Mouse (Mus musculus) hindbrain, embryonic 10.5 days (tissue): ENCODE measurements around the gene Ccl2. TPM values are rescaled to one million over a fixed set of nuclear protein-coding genes. Genes with fewer than 3 reads are reported as not detected.

Experiments used
- DNase-seq: peaks from one replicate; pipeline ENCODE4 v3.0.0-alpha.2; 2017; ENCODE audit warnings: low spot score
- H3K27ac ChIP-seq: fragments of 300-500 bp; sonication (generic); 2 replicates; pipeline ENCODE4 v1.5.1; 2016; ENCODE audit warnings: mild to moderate bottlenecking, moderate library complexity
- H3K27me3 ChIP-seq: fragments of 300-500 bp; sonication (generic); 2 replicates; pipeline ENCODE4 v1.6.1; 2016; ENCODE audit warnings: mild to moderate bottlenecking; ENCODE audit not compliant: poor library complexity, insufficient read depth, severe bottlenecking
- H3K36me3 ChIP-seq: fragments of 300-500 bp; sonication (generic); 2 replicates; pipeline ENCODE4 v1.6.1; 2016; ENCODE audit warnings: mild to moderate bottlenecking, moderate library complexity
- H3K4me1 ChIP-seq: fragments of 300-500 bp; sonication (generic); replicated peaks from 2 replicates; pipeline ENCODE4 v1.6.1; 2016; ENCODE audit warnings: mild to moderate bottlenecking
- H3K4me3 ChIP-seq: fragments of 300-500 bp; sonication (generic); 2 replicates; pipeline ENCODE4 v1.5.1; 2016; ENCODE audit warnings: mild to moderate bottlenecking, moderate library complexity
- H3K9me3 ChIP-seq: fragments of 300-500 bp; sonication (generic); 2 replicates; pipeline ENCODE4 v1.6.1; 2016; ENCODE audit warnings: mild to moderate bottlenecking, moderate library complexity
- whole genome bisulfite sequencing: fragments of 180-500 bp; shearing (Covaris S2); methylation state at CpG from one replicate; pipeline ENCODE4 v1.1.7; 2016; 5-methylcytosine and 5-hydroxymethylcytosine counted together
- polyA plus RNA-seq: library from polyadenylated mRNA; unstranded; fragments of >200 nt; fragmentation: Nextera tagmentation; extraction: Ambion mirVana; gene quantifications from 2 replicates; pipeline ENCODE4 v1.2.1, GENCODE M21; 2016

Gene Ccl2
- polyA plus RNA-seq, 1 experiment from 2014 or later: 1.0 TPM

GRCm38 (mm10) chr11:82080865-82081264 lies 45.5 kb downstream of the Ccl2 start:
- 82% methylated on average over 3 of the region's 3 CpGs for WGBS
- H3K4me3 ChIP-seq: no peak overlapping the region
- no peaks in the 10 kb centered on the region for H3K4me1 ChIP-seq
- H3K9me3 ChIP-seq: no peaks in the 10 kb centered on the region
- no peak for DNase-seq
- no peak overlapping the region for H3K27ac ChIP-seq
- no peaks in the 10 kb centered on the region for H3K27me3 ChIP-seq
- H3K36me3 ChIP-seq: no peaks in the 10 kb centered on the region

- Histone ChIP-seq H3K4me3 (no peak overlapping the region), H3K27me3 (no peaks in the 10 kb centered on the region), H3K9me3 (no peaks in the 10 kb centered on the region), H3K4me1 (0 out of 2 replicates have a peak, but pooled peaks cover 3% of the 10 kb centered on the region), H3K27ac (no peak overlapping the region), H3K36me3 (no peaks in the 10 kb centered on the region)
- DNase-seq: no peak
- WGBS: 91% methylated on average over 3 of the region's 3 CpGs
Measured at GRCm38 (mm10) chr11:82084360-82084759, 49.0 kb downstream of the Ccl2 start.

Other genes starting within 250 kb of the Ccl2 start
- 0.12 and 0.15 TPM in 2 replicates for gene 5530401A14Rik, start 174.9 kb upstream of the Ccl2 start, polyA plus RNA-seq
- gene Asic2, start 67.1 kb upstream of the Ccl2 start, polyA plus RNA-seq: 1.6 and 2.6 TPM in 2 replicates
- gene Gm17268, start 3.0 kb downstream of the Ccl2 start, polyA plus RNA-seq: not detected in 2 replicates
- gene Ccl7, start 10.1 kb downstream of the Ccl2 start, polyA plus RNA-seq: 0.21 TPM in 1 of 2 replicates, not detected in the other
- not detected in 2 replicates for gene Ccl11, start 22.3 kb downstream of the Ccl2 start, polyA plus RNA-seq
- gene Ccl12, start 66.3 kb downstream of the Ccl2 start, polyA plus RNA-seq: 0.56 and 1.3 TPM in 2 replicates
- gene Ccl8, start 79.6 kb downstream of the Ccl2 start, polyA plus RNA-seq: not detected in 2 replicates